Mouse (Mus musculus) intestine, postnatal 0 days (tissue): Measurements from ENCODE around the gene Sucla2. TPM values are rescaled to one million over a fixed set of nuclear protein-coding genes. Genes with fewer than 3 reads are reported as not detected.

ENCODE experiments used
- ATAC-seq: fragments of 200-750 bp; cut with Nextera tagmentation; 2 replicates; pipeline ENCODE4 v1.8.0; 2017; ENCODE audit warnings: mild to moderate bottlenecking, moderate TSS enrichment, moderate library complexity
- H3K27ac ChIP-seq: fragments of 300-500 bp; sonication (generic); 2 replicates; pipeline ENCODE4 v1.5.1; 2014; ENCODE audit warnings: mild to moderate bottlenecking, low read depth, low read length, moderate library complexity
- H3K27me3 ChIP-seq: fragments of 300-500 bp; sonication (generic); replicated peaks from 2 replicates; pipeline ENCODE4 v1.6.1; 2014; ENCODE audit warnings: low read length, mixed read lengths; ENCODE audit not compliant: control insufficient read depth, insufficient read depth
- H3K36me3 ChIP-seq: fragments of 300-500 bp; sonication (generic); 2 replicates; pipeline ENCODE4 v1.6.1; 2014; ENCODE audit warnings: mild to moderate bottlenecking, moderate library complexity; ENCODE audit not compliant: control insufficient read depth, insufficient read depth
- H3K4me1 ChIP-seq: fragments of 300-500 bp; sonication (generic); replicated peaks from 2 replicates; pipeline ENCODE4 v1.6.1; 2014; ENCODE audit warnings: antibody characterized with exemption, low read length, mixed read lengths; ENCODE audit not compliant: control insufficient read depth, insufficient read depth
- H3K4me2 ChIP-seq: fragments of 300-500 bp; sonication (generic); replicated peaks from 2 replicates; pipeline ENCODE4 v1.6.1; 2014; ENCODE audit warnings: low read depth, mild to moderate bottlenecking, moderate library complexity
- H3K4me3 ChIP-seq: fragments of 300-500 bp; sonication (generic); 2 replicates; pipeline ENCODE4 v1.5.1; 2014; ENCODE audit warnings: low read depth, low read length
- H3K9ac ChIP-seq: fragments of 300-500 bp; sonication (generic); 2 replicates; pipeline ENCODE4 v1.6.1; 2014; ENCODE audit warnings: mild to moderate bottlenecking, low read depth, low read length
- H3K9me3 ChIP-seq: fragments of 300-500 bp; sonication (generic); 2 replicates; pipeline ENCODE4 v1.6.1; 2016; ENCODE audit warnings: mixed run types; ENCODE audit not compliant: control insufficient read depth
- CTCF ChIP-seq: sonication (generic); IDR thresholded peaks from 2 replicates; pipeline ENCODE4 v1.5.1; 2016; ENCODE audit warnings: low read depth, mild to moderate bottlenecking, control low read depth, antibody characterized with exemption, moderate library complexity
- WGBS: fragments of 180-500 bp; shearing (Covaris S2); extraction: QIAGEN DNeasy Blood & Tissue Kit; methylation state at CpG from one replicate; pipeline ENCODE4 v1.1.7; 2014; 5-methylcytosine and 5-hydroxymethylcytosine counted together
- polyA plus RNA-seq: library from polyadenylated mRNA; unstranded; fragments of >200 nt; fragmentation: Nextera tagmentation; extraction: Ambion mirVana; gene quantifications from 2 replicates; pipeline ENCODE4 v1.2.1, GENCODE M21; 2015

Gene Sucla2
- polyA plus RNA-seq, 1 experiment from 2014 or later, result 202 TPM

DNA sequence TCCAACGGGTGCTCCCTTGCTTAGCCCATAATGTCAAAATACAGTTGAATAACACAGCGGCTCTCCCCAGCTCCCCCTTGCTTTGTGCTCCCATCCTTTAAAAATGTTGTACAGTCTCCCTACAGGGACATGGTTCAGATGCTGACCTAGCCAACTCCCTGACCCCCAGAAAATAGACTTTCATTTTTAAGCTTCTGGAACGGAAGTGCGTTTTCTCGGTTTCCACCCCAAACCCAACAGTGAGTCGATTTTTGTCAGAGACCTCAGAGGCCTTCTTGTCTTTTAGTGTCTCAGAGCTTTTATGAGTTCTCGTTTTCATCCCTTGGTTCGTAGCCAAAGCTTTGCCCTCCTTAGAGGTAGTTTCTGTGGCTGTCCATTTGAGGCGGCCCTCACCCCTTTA, 23.8 kb upstream of the Sucla2 start:
- ATAC-seq, result no peak
- 88% methylated on average over 9 of the region's 9 CpGs for WGBS
- TF ChIP-seq CTCF, result no peak
- H3K27me3 ChIP-seq, result no peaks in the 10 kb centered on the region
- no peaks in the 10 kb centered on the region for H3K9me3 ChIP-seq
- no peaks in the 10 kb centered on the region for H3K36me3 ChIP-seq
- peaks cover 8% of the 10 kb centered on the region; the same call in 1 of the 2 replicates for H3K4me1 ChIP-seq
- H3K9ac ChIP-seq, result no peak overlapping the region
- H3K4me3 ChIP-seq, result no peak overlapping the region
- no peak overlapping the region for H3K4me2 ChIP-seq
- no peak overlapping the region for H3K27ac ChIP-seq

- WGBS, result 37% methylated on average over 6 of the region's 6 CpGs
- H3K27me3 ChIP-seq, result no peaks in the 10 kb centered on the region
- no peaks in the 10 kb centered on the region for H3K9me3 ChIP-seq
- H3K36me3 ChIP-seq, result no peaks in the 10 kb centered on the region
- H3K4me2 ChIP-seq, result no peak overlapping the region
- H3K4me1 ChIP-seq, result peaks cover 8% of the 10 kb centered on the region; the same call in 1 of the 2 replicates
- ATAC-seq, result no peak
- H3K9ac ChIP-seq, result no peak overlapping the region
- TF ChIP-seq CTCF, result no peak
- no peak overlapping the region for H3K4me3 ChIP-seq
- no peak overlapping the region for H3K27ac ChIP-seq
Observed at GRCm38 (mm10) chr14:73501721-73502120, 23.4 kb upstream of the Sucla2 start.

DNA sequence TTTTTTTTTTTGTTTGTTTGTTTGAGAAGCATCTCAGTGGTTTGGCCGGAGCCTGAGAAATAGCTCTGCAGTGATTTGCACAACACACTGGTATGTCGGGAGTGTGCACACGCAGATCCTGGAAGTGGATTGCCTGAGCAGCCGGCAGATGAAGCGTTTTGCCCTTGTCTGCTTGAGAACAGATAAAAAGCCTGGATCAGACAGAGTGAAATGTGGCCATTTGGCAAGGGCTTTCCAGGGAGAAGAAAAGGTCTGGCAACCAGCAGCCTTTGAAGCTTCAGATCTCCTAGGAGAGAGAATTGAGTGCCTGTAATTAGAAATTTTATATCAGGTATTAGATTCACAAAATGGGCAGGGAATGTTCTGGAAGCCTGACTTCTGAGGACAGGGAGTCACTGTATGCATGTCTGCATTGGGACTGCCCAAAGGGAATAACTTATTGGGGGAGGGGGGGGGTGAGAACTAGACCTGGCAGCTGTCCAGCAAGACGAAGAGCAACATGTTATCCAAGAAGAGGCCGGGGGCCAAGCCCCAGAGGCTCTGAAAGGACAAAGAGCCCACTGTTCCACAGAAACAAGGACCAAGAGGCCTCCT, 22.4 kb upstream of the Sucla2 start:
- TF ChIP-seq CTCF, result no peak
- peak; percentile 83 for ATAC-seq
- no peaks in the 10 kb centered on the region for H3K36me3 ChIP-seq
- no peak overlapping the region; the same call in 1 of the 2 replicates for H3K4me2 ChIP-seq
- no peaks in the 10 kb centered on the region for H3K9me3 ChIP-seq
- peaks cover 8% of the 10 kb centered on the region; the same call in 1 of the 2 replicates for H3K4me1 ChIP-seq
- WGBS, result 18% methylated on average over 7 of the region's 7 CpGs
- H3K27ac ChIP-seq, result peak overlapping the region; percentile 35
- no peaks in the 10 kb centered on the region for H3K27me3 ChIP-seq
- H3K4me3 ChIP-seq, result no peak overlapping the region
- no peak overlapping the region for H3K9ac ChIP-seq

- peaks cover 8% of the 10 kb centered on the region; the same call in 1 of the 2 replicates for H3K4me1 ChIP-seq
- TF ChIP-seq CTCF, result no peak
- H3K27ac ChIP-seq, result peak overlapping the region; percentile 35; the same call in 1 of the 2 replicates
- no peak overlapping the region for H3K9ac ChIP-seq
- H3K9me3 ChIP-seq, result no peaks in the 10 kb centered on the region
- ATAC-seq, result peak; percentile 81
- no peaks in the 10 kb centered on the region for H3K27me3 ChIP-seq
- 32% methylated on average over 13 of the region's 13 CpGs for WGBS
- H3K36me3 ChIP-seq, result no peaks in the 10 kb centered on the region
- no peak overlapping the region for H3K4me3 ChIP-seq
- H3K4me2 ChIP-seq, result peak overlapping the region; percentile 35; the same call in 1 of the 2 replicates
Observed at GRCm38 (mm10) chr14:73503237-73503933, 21.7 kb upstream of the Sucla2 start.

- no peak for ATAC-seq
- H3K27me3 ChIP-seq, result no peaks in the 10 kb centered on the region
- H3K4me2 ChIP-seq, result no peak overlapping the region
- H3K4me1 ChIP-seq, result peaks cover 8% of the 10 kb centered on the region; the same call in 1 of the 2 replicates
- no peak overlapping the region for H3K4me3 ChIP-seq
- no peak overlapping the region for H3K27ac ChIP-seq
- TF ChIP-seq CTCF, result no peak
- H3K9ac ChIP-seq, result no peak overlapping the region
- no peaks in the 10 kb centered on the region for H3K9me3 ChIP-seq
- H3K36me3 ChIP-seq, result no peaks in the 10 kb centered on the region
- WGBS, result 64% methylated on average over 8 of the region's 8 CpGs
Observed at GRCm38 (mm10) chr14:73506283-73506682, 18.8 kb upstream of the Sucla2 start.

GRCm38 (mm10) chr14:73507200-73507599, 17.9 kb upstream of the Sucla2 start:
- no peak overlapping the region for H3K9ac ChIP-seq
- 81% methylated on average over 15 of the region's 15 CpGs for WGBS
- H3K27ac ChIP-seq, result no peak overlapping the region
- no peak overlapping the region for H3K4me3 ChIP-seq
- peaks cover 6% of the 10 kb centered on the region; the same call in 1 of the 2 replicates for H3K4me1 ChIP-seq
- ATAC-seq, result no peak
- no peak for TF ChIP-seq CTCF
- H3K27me3 ChIP-seq, result no peaks in the 10 kb centered on the region
- no peak overlapping the region for H3K4me2 ChIP-seq
- no peaks in the 10 kb centered on the region for H3K36me3 ChIP-seq
- H3K9me3 ChIP-seq, result no peaks in the 10 kb centered on the region
